Mouse (Mus musculus): ENCODE results near the gene Lgals2.

GRCm38 (mm10) chr15:78842371-78843163, 12.8 kb downstream of the Lgals2 start, which contains the start of gene Cdc42ep1:
- TF ChIP-seq POLR2A (IDR thresholded peaks at IDR 0.05; ENCODE audit: control insufficient read depth, low read depth, low read length) (no peak), CTCF (IDR thresholded peaks at IDR 0.05; ENCODE audit: control insufficient read depth, insufficient read depth, insufficient replicate concordance, low read depth, low read length) (no peak)

All from testis, adult 2 months (tissue).